Mouse (Mus musculus) urinary bladder, adult 2 months (tissue): ENCODE measurements at regions not wholly inside any gene's neighbourhood (a gene's known extent, or its start where the extent isn't known, plus 50 kb on each side); places are given as distances from the start of the nearest gene placed in this dataset.

ENCODE experiments used
- DNase-seq: peaks from one replicate; pipeline ENCODE4 v3.0.0; 2022; ENCODE audit warnings: low spot score

DNA sequence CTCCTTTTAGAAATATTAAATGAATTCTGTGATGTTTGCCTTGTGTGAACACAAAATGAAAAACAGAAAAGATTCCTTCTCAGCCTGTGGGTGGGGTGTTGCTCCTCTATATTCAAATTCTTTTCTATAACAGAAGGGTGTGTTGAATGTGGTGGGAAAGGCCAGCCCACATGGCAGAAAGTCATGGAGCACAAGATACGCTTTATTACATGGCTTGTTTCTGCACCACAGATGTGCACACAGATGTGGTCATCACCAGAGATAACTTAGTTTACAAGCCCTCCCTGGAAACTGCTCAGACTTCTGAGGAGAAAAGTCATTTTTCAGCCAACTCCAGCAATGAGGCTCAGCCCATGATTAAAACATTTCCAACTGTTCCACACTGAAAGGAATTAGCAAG lies 475.1 kb upstream of the Jag1 start:
- DNase-seq = no peak

DNA sequence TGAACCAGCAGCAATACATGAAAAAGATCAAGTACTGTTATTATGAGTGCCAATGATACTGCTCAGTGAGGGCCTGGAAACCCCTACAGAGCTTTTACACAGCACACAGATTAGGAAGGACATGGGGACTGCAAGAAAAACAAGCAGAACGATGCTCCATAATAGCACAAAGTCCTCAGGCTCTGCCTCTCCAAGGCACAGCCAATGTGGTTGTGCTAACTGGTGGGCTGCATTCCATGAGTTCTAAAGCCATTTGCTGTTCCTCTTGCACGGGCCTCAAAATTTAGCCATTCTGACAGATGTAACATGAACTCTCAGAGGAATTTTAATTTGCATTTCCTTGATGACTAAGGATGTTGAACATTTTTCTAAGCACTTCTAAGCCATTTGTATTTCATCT lies 465.0 kb upstream of the Jag1 start:
- DNase-seq = no peak

DNA sequence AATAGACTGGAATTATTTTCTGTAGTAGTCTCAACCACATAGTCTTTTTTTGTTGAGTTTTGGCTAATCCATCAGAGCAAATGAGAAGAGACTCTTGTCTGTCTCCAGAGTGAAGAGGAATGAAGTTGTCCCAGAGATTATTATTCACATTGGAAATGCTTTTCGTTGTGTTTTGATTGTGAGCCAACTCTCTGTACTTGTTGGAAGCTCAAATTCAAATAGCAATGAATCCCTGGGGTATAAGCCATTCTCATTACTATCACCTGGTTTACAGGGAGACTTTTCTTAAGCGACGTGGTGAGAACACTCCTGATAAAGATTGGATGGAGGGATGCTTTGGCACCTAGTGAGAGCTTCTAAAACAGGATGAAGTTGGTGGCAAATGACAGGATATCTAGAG lies 459.3 kb upstream of the Jag1 start:
- DNase-seq = no peak

DNA sequence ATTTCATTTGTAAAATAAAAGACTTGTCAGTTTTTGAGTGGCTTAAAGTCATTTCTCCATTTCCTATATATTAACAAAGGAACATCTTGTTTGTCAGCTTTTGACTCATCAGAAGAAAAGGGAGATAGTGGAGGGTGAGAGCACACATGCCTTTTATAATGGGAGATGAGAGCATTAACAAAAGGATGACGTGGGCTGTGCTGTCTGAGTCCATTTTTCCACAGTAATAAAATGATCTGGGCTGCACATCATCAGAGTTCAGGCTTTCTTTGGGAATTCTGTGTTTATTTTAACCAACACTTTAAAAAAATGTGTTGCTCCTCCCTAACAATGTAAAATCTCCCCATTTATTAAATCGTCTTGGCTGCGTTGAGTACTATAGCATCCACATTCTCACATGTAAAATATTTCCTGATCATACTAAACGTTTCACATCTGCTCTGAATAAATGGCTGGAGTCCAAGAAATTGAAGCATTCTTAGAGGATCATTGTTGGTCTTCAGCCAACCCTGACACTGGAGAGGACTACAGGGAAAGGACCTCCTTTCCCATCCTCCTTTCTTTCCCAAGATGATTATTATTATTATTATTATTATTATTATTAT lies 458.5 kb upstream of the Jag1 start:
- DNase-seq = no peak

DNA sequence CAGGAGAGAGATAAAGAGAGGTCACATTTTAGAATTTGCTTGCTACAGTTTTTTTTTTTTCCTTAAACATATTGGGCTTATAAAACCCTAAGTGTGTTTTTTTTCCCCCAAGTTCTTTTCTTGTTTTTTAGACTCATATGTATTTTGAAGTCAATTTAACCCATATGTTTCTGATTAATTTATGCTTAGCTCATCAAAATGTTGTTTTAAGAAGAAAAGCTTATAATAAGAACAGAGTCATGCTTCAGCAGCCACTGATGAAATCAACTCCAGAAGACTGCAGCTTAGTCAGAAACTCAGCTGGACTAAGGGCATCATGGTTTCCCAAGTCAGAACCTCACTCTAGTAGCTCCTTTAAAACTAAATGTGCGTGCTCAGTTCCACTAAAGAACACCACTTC lies 454.7 kb upstream of the Jag1 start:
- no peak for DNase-seq

DNA sequence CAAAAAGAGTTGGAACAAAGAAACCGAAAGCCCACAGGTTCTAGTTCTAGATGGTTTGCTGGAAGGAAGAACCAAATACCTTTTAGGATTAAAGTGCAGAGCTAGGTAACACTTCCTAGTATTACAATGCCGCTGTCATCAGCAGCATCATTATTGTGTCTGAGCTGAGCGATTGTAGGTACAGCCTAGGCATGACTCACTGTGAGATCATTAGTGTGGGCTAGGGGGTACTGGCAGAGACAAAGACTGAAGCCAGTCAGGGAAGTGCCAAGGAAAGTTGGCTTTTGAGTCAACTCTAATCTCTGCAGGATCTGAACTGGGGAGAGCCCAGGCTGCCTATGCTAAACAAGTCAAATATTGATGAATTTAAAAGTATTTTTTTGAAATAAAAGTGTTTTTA lies 450.2 kb upstream of the Jag1 start:
- DNase-seq = no peak

DNA sequence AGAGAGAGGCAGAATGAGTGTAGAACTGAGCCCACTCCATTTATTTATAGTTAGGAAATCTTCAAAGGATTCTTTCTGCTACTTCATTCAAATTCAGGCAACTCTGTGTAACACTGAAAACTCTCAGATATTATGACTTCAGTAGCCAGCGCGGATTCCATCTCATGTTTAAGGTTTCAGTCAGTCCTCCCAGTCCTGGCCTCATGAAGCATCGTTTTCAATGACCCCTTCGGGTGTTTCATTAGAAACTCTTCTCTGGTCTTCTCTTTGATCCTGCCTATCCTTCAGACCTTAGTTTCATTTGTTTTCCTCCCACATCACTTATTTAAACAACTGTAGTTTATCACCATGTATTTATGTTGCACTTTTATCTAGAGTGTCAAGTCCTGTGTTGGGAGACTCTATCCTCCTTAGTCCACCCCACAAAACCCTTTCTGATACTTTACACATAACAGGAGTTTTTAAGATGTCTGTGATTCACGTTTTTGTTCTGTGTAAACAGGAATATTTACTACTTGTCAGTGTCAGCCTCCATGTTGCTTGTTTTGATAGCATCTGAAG lies 447.7 kb upstream of the Jag1 start:
- DNase-seq = no peak

DNA sequence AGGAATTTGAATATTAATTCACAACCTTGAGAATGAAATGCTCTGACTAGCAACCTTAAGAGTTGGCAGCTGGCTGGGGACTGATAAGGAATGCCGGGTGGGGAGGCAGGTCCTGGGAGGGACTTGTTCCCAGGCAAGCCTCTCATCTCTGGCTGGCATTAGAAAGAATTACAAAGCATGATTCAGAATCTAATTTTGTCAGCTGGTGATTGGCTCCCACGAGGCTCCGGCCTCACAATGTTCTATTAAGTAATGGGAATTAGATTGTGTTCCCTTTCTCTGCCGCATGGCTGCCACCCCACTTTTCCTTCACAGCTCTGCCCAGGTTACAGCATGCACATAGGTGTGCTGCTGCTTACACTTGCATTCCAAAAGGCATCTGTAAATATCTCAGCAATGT lies 443.9 kb upstream of the Jag1 start:
- no peak for DNase-seq

DNA sequence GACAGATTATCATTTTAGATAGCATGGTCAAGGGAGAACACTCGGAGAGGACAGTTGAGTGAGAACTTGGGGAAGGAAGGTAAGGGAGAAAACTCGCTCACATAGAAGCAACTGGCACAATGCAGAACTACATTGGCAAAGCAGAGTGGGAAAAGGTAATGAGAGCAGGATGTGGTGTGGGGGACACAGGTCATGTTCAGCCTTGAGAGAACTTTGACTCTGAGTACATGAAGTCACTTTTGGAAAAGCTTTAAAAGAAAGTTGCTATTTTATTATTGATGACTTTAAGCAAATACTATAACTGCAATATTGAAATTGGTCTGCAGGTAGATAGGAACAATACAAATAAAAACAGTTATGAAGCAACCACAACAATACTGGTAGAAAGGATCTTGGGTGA lies 437.4 kb upstream of the Jag1 start:
- no peak for DNase-seq

DNA sequence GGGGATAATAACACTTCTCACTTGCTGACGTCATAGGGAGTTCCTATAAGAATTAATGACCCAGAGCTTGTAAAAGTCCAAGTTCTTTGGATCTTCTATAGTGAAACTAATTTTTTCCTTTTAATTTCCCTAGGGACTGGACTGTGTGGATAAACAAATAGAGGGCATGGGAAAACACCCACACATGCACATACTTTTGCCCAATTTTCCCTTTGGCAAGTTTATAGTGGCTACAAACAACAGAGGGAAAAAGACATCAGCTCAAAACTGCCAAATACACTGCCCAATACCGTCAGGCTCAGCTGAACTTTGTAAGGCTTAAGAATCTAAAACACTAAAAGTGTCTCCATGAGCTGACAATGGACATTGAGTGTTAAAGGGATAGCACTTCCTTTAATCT lies 420.1 kb upstream of the Jag1 start:
- no peak for DNase-seq

DNA sequence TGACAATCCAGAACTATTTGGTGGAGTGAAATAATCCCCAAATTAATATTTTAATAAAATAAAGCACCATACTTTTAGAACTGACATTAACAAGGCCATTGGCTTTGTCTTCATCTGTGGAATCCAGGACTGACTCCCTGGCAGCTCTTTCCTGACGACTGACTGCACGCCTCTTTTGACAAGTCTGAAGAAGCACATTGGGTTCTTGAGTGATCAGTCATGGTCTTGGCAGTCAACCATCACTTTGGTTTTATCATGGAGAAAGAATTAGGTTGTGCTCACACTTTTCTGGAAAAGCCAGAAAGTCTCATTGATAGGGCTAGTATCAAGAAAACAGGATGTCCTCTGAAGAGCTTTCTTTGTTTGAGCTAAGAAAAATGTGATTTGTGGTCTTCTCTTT lies 399.8 kb upstream of the Jag1 start:
- DNase-seq = no peak

DNA sequence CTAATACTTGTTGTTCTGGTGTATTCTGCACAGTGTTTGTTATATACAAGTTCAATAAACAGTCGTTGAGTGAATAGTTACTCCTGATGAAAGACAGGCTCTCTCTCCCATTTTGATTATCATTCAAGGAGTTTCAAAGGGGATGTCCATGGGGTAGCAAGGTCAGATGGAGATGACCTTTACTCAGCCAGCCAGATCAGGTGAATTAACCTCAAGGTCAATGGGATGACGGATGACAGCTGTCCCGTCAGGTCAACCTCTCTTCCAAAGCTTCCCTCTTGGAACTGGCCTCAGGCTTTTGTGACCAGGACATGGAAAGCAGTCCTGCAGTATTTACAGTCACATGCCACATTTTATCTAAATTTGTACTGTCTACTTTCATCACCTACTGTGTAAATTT lies 398.6 kb upstream of the Jag1 start:
- DNase-seq = no peak

DNA sequence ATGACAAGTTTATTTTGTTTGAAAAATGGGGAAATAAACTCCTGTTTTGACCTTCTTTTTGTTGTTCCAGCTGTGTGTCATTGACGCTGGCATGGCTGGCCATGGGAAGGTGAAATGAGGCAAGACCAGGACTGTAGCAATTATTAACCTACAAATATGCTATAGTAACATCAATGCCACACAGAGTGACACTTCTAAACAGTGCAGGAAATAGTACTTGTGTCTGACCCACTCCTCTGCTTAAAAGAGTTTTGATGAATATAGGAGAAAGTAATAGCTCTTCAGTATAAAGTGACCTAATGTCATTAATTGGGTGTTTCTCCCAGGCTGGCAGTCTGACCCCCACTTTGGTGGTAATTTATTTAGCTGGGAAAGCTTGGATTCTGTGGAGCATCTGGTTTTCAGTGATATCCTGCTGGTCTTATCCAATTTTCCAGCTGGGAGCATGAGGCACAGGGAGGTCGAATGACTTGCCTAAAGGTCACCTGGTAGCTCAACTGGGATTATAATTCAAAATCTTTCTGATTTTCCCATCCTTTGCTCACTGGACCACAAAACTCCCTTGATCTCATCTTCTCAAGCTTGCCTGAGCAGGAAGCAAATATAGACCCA lies 397.6 kb upstream of the Jag1 start:
- no peak for DNase-seq

DNA sequence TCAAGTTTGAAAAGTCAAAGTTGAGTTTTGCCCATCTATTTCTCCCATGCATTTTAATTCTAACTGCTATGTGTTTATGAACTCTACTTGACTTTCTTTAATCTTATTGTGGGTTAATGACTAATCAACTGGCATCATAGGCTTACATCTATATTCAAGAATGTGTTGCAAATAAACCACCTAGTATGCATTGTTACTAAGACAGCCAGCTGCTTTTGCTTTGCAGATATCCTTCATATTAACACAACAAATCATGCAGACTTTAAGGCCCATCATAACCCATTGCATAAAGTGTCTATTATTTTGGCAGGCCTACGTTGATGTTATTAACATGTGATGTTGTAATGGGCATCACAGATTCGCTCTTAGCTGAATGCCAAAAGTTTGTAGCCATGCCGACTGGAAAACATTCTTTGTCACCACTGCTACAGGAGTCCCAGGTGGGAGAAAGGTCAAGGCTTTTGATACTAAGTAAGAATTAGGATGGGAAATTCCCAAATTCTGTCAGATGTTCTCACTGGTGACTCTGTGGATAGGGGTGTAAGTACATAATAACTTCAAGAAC lies 394.3 kb upstream of the Jag1 start:
- no peak for DNase-seq

DNA sequence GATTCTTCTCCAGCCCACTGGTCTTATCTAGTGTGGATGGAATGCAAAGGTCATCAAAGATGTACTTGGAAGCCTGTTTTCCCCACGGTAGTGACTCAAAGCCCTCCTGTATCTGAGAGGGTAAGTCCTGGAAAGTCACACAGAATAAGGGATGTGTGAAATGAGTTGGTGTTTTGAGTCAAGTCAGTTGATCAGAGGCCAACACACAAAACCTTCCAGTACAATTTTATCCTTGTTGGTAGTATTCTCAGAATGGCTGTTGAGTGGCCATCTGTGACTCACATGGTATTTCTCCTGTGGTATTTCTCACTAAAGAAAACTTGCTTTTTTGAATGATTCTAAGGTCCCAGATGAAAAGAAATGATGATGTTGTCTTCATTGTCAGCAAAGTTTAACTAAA lies 384.8 kb upstream of the Jag1 start:
- no peak for DNase-seq

DNA sequence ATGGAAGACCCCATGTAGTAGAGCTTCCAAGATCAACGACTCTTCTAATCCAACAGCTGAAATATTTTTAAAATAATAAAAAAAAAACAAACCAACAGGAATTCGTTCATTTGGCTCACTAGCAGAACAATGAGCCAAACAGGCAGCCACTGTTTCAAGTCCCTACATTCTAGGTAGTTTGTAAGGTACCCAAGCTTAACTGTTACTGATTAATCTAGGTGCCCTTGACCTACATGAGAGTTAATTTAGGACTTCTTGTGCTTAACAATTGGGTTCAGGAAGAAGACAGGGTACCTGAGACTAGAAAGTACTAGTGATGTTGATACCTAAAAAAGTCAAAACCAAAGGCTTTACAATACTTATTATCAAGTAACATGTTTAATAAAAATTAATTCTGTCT lies 381.2 kb upstream of the Jag1 start:
- no peak for DNase-seq

DNA sequence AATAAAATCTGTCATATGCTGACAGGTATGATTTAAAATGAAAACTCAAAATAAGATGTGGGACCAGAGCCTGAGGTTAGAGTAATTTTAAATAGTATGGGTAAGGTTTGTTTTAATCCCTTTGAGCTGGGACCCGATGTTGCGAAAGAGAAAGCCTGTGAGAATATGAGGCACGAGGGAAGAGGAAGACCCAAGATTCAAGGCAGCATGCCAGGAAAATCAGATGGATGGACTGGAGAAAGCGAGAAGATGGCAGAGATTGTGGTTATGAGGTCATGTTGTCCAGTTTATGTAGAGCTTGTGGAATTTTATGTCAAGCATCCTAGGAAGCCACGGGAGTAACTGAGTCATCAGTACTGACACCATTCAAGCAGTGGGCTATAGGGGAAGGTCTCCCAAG lies 377.2 kb upstream of the Jag1 start:
- no peak for DNase-seq

DNA sequence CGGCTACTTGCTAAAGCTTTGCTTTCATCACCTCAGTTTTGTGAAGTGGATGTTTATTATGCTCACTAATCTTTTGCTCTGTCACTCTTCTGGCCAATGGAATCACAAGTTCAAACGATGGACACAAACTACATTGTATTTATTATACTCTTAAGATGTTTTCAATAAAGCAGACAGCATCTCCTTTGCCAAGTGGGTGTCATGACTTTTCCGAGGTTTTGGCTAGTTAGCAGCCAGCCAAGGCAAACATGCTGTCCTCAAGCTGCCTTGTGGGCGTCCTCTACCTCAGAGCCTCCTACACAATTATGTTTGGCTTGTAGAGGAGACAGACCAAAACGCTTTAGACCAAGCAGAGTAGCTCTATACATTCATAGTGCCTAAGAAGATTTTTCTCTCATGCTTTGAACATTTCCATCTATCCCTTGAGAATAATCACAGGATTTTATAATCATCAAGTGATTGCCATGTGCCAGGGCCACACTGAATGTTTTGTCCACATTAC lies 372.8 kb upstream of the Jag1 start:
- DNase-seq = no peak

DNA sequence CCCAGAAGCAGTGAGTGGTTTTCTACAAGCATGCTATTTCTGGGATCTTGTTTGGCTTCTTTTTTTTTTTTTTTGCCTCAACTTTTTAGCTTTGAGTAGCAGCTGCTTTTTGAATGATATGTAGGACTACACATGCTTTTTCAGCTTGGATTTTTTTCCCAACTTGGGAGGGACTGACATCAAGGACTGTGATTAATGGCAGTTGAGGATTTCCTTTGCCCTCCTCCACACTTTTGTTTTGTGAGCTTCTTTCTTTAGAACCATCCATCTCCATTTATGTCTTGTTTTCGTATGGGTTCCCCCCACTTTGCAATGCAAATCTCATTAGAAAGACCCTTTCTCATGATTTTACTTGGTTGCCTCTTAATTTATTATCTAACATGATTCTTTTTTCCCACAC lies 352.3 kb upstream of the Jag1 start:
- no peak for DNase-seq

DNA sequence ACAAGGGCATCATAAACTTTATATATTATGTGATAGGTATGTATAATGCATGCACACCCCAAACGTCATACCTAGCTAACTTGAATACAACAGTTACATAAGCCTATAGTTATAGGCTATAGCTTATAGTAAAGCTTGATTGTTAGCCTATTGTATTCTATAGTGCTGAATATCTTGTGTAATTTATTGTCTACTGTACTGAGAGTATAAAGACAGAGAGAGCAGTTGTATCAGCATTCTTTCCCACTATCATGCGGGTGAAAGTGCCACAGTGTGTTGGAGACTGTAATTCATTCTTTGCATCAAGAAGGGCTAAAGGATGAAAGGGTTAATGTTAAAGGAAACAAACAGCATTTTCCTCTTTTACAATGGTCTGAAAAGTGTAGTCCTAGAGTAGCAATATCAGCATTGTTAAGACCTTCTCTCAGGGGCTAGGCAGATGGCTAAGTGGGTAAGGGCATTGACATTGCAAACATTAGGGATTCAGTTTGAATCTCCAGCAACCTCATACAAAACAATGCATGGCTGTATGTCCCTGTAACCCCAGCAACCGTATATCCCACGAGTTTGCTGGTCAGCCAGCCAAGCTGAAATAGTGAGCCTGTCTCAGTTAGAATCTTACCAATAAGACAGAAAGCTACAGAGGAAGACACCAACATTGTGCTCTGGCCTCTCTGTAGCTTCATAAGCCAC lies 340.8 kb upstream of the Jag1 start:
- no peak for DNase-seq

DNA sequence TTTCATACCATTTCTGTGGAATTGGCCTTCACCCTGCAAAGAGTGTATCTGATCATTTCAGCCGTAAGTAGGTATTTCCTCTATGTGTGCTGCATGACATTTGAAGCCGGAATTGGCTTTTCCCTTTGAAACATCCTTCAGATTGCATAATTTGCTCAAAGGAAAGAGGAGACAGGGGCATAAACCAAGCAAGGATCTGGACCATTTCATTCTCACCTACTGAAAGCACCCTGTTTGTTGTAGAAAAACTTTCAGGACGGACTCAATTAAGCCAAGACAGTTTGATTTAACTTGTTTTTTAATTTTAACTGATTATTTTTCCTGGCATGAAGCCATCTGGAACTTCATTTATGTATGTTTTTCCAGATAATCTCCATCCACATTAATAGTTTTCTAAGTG lies 340.0 kb upstream of the Jag1 start:
- DNase-seq = no peak

DNA sequence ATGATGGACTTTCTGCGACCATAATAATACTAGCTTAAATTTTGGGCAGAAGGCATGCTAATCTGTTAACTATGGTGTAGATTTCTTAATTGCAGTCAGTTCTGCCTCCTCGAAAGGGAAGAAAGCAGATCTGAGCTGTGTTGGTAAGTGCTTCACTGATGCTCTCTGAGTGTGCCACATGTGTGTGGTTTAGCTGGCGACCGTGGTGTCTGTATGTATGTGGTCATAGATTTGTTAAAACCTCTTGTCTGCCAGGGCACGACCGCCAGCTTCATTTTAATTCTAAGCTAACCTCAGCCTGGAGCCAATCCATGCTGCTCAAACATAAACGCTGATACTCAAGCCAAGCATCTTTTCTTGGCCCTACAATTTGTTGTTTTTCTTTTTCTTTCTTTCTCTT lies 330.5 kb upstream of the Jag1 start:
- DNase-seq = no peak

DNA sequence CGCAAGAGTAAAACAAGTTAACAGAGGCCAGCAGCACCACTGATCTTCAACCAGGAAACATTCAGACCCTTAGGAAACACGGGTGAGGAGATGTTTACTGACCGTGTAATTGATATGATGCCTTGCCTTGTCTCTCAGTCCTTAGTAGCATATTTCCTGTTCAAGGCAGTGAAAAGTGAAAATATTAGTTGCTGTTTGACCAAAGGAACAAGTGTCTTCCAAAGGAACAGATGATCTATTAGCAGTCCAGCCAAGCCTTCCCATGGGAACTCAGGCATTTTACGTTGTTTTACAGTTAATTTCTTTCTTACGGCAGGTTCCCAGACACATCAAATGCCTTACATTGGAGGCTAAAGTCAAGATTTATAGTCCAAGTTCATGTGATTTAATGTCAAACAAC lies 321.3 kb upstream of the Jag1 start:
- no peak for DNase-seq
